Mouse (Mus musculus): ENCODE results near the gene Neurl1a. TPM values are rescaled to one million over a fixed set of nuclear protein-coding genes. Genes with fewer than 3 reads are reported as not detected.

The Neurl1a gene
- polyA plus RNA-seq, 1 experiment: 0.01 TPM

DNA sequence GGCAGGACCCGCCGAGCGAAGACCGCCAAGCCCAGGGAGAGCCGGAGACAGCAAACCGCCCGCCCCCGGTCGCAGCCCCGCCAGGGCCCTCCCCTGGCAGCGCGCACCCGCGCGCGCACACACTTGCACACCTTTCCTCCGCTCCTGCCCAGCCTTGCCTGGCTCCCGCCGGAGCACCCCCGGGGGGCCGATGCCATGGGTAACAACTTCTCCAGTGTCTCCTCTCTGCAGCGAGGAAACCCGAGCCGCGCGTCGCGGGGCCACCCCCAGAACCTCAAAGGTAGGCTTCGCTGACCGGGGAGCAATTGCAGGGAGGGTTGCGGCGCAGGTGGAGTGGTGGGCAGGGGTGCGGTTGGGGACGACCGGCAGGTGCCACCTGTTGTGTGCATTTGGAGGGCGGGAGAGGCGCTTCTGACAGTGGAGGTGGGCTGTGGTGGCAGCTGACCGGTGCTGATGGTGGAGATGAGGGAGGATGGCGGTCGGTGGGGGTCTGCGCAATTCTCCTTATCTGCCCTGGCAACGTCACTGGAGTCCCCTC lies 721 bp downstream of the Neurl1a start:
- peaks cover 59% of the 10 kb centered on the region for H3K27me3 ChIP-seq (ENCODE audit: control insufficient read depth)
- H3K36me3 ChIP-seq (ENCODE audit: control insufficient read depth): no peaks in the 10 kb centered on the region
- peaks cover 8% of the 10 kb centered on the region for H3K9me3 ChIP-seq (ENCODE audit: control insufficient read depth, low read length)
- TF ChIP-seq GATA1 (IDR thresholded peaks at IDR 0.05; ENCODE audit: low read length) (no peak), TAL1 (IDR thresholded peaks at IDR 0.05; ENCODE audit: low read length) (no peak)
- no peaks in the 10 kb centered on the region for H3K4me1 ChIP-seq (ENCODE audit: control insufficient read depth)
- peak overlapping the region; percentile 16 for H3K4me3 ChIP-seq (replicated peaks)

- peaks cover 59% of the 10 kb centered on the region for H3K27me3 ChIP-seq (ENCODE audit: control insufficient read depth)
- TF ChIP-seq GATA1 (IDR thresholded peaks at IDR 0.05; ENCODE audit: low read length) (no peak), TAL1 (IDR thresholded peaks at IDR 0.05; ENCODE audit: low read length) (no peak)
Observed at GRCm38 (mm10) chr19:47180011-47180410, 1.4 kb downstream of the Neurl1a start.

DNA sequence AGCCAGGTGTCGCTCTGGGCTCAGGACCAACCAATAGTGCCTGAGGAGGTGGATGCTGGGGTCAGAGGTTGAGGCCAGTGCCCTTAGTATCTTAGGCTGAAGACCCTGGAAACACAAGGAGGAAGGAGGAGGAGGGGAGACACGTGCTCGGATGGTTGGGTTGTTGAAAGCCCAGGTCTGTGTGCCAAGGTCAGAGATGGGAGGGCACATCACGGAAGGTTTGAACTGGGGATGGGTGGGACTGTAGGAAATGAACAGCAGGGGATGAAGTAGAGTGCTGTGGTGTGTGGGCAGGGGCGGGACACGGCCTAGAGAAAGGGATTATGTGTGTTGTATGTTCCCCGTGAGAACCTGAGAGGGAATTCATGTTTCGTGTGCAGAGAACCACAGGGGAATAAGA lies 5.6 kb downstream of the Neurl1a start:
- Histone ChIP-seq H3K4me3 (replicated peaks) (no peak overlapping the region), H3K27me3 (ENCODE audit: control insufficient read depth) (peaks cover 26% of the 10 kb centered on the region)
- TF ChIP-seq GATA1 (IDR thresholded peaks at IDR 0.05; ENCODE audit: low read length): no peak
- TF ChIP-seq TAL1 (IDR thresholded peaks at IDR 0.05; ENCODE audit: low read length): no peak

More at GRCm38 (mm10) chr19:47180011-47180410, 1.4 kb downstream of the Neurl1a start:
- no peaks in the 10 kb centered on the region for H3K4me1 ChIP-seq (ENCODE audit: control insufficient read depth)
- no peak overlapping the region for H3K4me3 ChIP-seq (replicated peaks)
- no peaks in the 10 kb centered on the region for H3K36me3 ChIP-seq (ENCODE audit: control insufficient read depth)
- H3K9me3 ChIP-seq (ENCODE audit: control insufficient read depth, low read length): peaks cover 8% of the 10 kb centered on the region

DNA sequence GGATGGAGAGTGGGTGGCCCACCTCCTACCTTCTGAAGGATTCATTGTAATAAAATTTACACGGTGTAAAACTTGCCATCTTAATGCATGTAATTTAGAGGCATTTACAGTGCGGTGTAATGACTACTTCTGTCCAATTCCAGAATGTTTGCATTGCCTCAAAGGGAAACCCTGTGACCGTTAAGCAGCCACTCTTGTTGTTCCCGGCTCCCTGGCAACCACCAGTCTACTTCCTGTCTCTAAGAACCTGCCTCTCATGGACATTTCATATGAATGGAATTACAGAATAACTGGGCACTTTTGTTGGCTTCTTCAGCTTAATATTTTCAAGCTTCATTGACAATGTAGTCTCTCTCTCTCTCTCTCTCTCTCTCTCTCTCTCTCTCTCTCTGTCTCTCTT lies 6.1 kb downstream of the Neurl1a start:
- Histone ChIP-seq H3K4me3 (replicated peaks) (no peak overlapping the region), H3K27me3 (ENCODE audit: control insufficient read depth) (peaks cover 21% of the 10 kb centered on the region), H3K9me3 (ENCODE audit: control insufficient read depth, low read length) (peaks cover 8% of the 10 kb centered on the region), H3K36me3 (ENCODE audit: control insufficient read depth) (no peaks in the 10 kb centered on the region), H3K4me1 (ENCODE audit: control insufficient read depth) (no peaks in the 10 kb centered on the region)
- TF ChIP-seq TAL1 (IDR thresholded peaks at IDR 0.05; ENCODE audit: low read length) (no peak), GATA1 (IDR thresholded peaks at IDR 0.05; ENCODE audit: low read length) (no peak)

More for the DNA sequence above, 5.6 kb downstream of the Neurl1a start:
- no peaks in the 10 kb centered on the region for H3K4me1 ChIP-seq (ENCODE audit: control insufficient read depth)
- H3K9me3 ChIP-seq (ENCODE audit: control insufficient read depth, low read length): peaks cover 8% of the 10 kb centered on the region
- no peaks in the 10 kb centered on the region for H3K36me3 ChIP-seq (ENCODE audit: control insufficient read depth)

GRCm38 (mm10) chr19:47186514-47187275 lies 8.1 kb downstream of the Neurl1a start:
- no peaks in the 10 kb centered on the region for H3K4me1 ChIP-seq (ENCODE audit: control insufficient read depth)
- peaks cover 5% of the 10 kb centered on the region for H3K9me3 ChIP-seq (ENCODE audit: control insufficient read depth, low read length)
- TF ChIP-seq TAL1 (IDR thresholded peaks at IDR 0.05; ENCODE audit: low read length): no peak
- no peak for TF ChIP-seq GATA1 (IDR thresholded peaks at IDR 0.05; ENCODE audit: low read length)
- H3K36me3 ChIP-seq (ENCODE audit: control insufficient read depth): no peaks in the 10 kb centered on the region
- peaks cover 4% of the 10 kb centered on the region for H3K27me3 ChIP-seq (ENCODE audit: control insufficient read depth)
- no peak overlapping the region for H3K4me3 ChIP-seq (replicated peaks)

DNA sequence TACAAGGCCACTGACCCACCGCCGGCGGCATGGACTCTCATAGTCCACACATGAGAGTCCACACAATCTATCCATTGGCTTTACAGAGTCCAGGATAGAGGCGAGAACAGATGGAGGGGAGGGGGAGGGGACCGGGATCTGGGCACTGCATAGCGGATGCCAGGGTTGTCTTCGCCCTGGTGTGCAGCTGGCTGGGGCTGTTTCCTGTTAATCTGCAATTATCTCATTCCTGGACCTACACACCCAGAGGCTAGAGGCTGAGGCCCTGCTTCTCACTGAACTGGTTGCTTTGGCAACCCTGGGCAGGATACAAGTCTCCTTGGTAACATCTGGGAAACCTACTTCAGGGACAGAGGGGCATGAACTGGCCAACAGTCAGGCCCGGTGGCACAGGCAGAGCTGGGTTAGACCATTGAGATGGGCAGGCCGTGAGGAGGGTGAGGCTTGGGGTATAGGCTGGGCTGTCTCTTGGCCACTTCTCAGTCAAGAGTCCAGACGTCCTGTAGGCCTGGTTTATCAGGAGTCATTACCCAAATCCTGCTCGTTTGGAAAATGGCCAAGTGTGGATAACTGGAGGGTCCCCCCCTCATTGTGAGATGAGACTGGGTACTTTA lies 10.0 kb downstream of the Neurl1a start:
- no peaks in the 10 kb centered on the region for H3K4me1 ChIP-seq (ENCODE audit: control insufficient read depth)
- no peak overlapping the region for H3K4me3 ChIP-seq (replicated peaks)
- H3K9me3 ChIP-seq (ENCODE audit: control insufficient read depth, low read length): no peaks in the 10 kb centered on the region
- TF ChIP-seq GATA1 (IDR thresholded peaks at IDR 0.05; ENCODE audit: low read length): no peak
- no peak for TF ChIP-seq TAL1 (IDR thresholded peaks at IDR 0.05; ENCODE audit: low read length)
- H3K36me3 ChIP-seq (ENCODE audit: control insufficient read depth): no peaks in the 10 kb centered on the region
- no peaks in the 10 kb centered on the region; the same call in none of the 2 replicates for H3K27me3 ChIP-seq (ENCODE audit: control insufficient read depth)

- Histone ChIP-seq H3K4me3 (replicated peaks) (no peak overlapping the region), H3K4me1 (ENCODE audit: control insufficient read depth) (no peaks in the 10 kb centered on the region), H3K27me3 (ENCODE audit: control insufficient read depth) (no peaks in the 10 kb centered on the region), H3K9me3 (ENCODE audit: control insufficient read depth, low read length) (no peaks in the 10 kb centered on the region), H3K36me3 (ENCODE audit: control insufficient read depth) (no peaks in the 10 kb centered on the region)
- no peak for TF ChIP-seq GATA1 (IDR thresholded peaks at IDR 0.05; ENCODE audit: low read length)
- TF ChIP-seq TAL1 (IDR thresholded peaks at IDR 0.05; ENCODE audit: low read length): no peak
Observed at GRCm38 (mm10) chr19:47192158-47192557, 13.5 kb downstream of the Neurl1a start.

DNA sequence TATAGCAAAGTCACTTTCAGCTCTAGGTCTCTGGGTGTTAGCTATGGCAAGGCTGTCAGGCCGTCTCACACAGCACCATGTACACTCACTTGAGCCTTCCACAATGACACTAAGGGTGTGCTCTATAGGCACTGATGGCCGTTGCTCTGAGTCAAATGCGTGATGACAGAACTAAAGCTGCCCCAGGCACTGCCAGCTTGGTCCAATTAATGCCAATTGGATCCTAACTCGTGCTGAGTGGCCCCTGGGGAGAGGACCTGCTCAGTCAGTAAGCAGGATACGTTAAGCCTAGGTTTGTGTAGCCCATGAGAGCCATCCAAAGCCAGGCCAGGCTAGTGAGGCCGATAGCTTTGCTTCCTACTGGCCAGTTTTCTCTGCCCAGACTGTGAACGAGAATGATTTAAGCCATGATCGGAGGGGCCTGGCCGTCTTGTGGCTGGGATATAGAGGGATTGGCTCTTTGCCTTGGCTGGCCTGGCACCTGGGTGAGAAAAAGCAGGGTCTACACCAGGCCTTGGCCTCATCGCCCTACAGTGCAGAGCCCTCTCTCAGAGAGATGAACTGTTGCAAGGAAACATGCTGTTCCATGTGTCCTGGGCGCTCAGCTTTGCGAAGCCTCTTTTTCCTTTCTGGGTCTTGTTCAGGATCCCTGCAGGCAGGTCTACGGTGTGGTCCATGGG lies 20.2 kb downstream of the Neurl1a start:
- no peaks in the 10 kb centered on the region for H3K9me3 ChIP-seq (ENCODE audit: control insufficient read depth, low read length)
- TF ChIP-seq TAL1 (IDR thresholded peaks at IDR 0.05; ENCODE audit: low read length) (no peak), GATA1 (IDR thresholded peaks at IDR 0.05; ENCODE audit: low read length) (no peak)
- H3K4me1 ChIP-seq (ENCODE audit: control insufficient read depth): no peaks in the 10 kb centered on the region
- H3K27me3 ChIP-seq (ENCODE audit: control insufficient read depth): no peaks in the 10 kb centered on the region
- no peaks in the 10 kb centered on the region for H3K36me3 ChIP-seq (ENCODE audit: control insufficient read depth)
- no peak overlapping the region for H3K4me3 ChIP-seq (replicated peaks)

- no peaks in the 10 kb centered on the region for H3K9me3 ChIP-seq (ENCODE audit: control insufficient read depth, low read length)
- no peaks in the 10 kb centered on the region for H3K27me3 ChIP-seq (ENCODE audit: control insufficient read depth)
- no peaks in the 10 kb centered on the region for H3K36me3 ChIP-seq (ENCODE audit: control insufficient read depth)
- no peaks in the 10 kb centered on the region for H3K4me1 ChIP-seq (ENCODE audit: control insufficient read depth)
- TF ChIP-seq TAL1 (IDR thresholded peaks at IDR 0.05; ENCODE audit: low read length) (no peak), GATA1 (IDR thresholded peaks at IDR 0.05; ENCODE audit: low read length) (no peak)
- no peak overlapping the region for H3K4me3 ChIP-seq (replicated peaks)
Observed at GRCm38 (mm10) chr19:47201972-47202371, 23.4 kb downstream of the Neurl1a start.
